16 mouse cellular contexts compared by ENCODE assay signal in the genomic region with DNA sequence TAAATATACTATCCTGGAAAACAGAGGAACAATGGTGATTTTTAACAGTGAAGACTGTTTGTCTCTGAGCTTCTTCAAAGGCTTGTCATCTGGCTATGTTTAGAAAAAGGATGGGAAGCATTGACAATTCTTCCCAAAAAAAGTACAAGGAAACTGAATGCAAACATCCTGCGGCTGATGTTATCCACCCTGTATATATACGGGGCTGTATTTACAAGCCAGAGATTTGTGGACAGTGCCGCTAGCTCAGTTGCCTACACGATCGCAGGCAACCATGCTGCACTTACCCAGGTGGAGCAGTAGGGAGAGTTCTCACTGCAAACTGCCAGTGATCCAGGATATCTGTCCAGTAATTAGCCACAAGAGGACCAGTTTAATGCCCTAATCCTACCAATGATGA. TPM values are rescaled to one million over a fixed set of nuclear protein-coding genes. Genes with fewer than 3 reads are reported as not detected.
DNase-seq lines count a peak whose midpoint lies in the region; ATAC-seq and TF ChIP-seq lines count a peak whose summit lies in the region.
"Had no signal": no experiment of that assay in that cellular context is flagged by ENCODE, and none has a peak within 500 bp of the region (broad histone marks: within the 10 kb centered on the region; RNA-seq: fewer than 3 reads in every experiment).

No protein-coding gene starts in this region.

- H3K9ac ChIP-seq in embryonic facial prominence, embryonic 14.5 days (ENCODE audit: low read depth, low read length): no peak overlapping the region
- no peak overlapping the region for H3K9ac ChIP-seq in intestine, embryonic 16.5 days (ENCODE audit: low read depth, low read length)
- H3K9ac ChIP-seq in intestine, postnatal 0 days (ENCODE audit: low read depth, low read length): no peak overlapping the region
- H3K9ac ChIP-seq: limb, embryonic 15.5 days had no signal

- no peak overlapping the region for H3K4me2 ChIP-seq in embryonic facial prominence, embryonic 14.5 days (ENCODE audit: low read depth, low read length)
- no peak overlapping the region for H3K4me2 ChIP-seq in intestine, embryonic 16.5 days (ENCODE audit: low read depth, low read length)
- H3K4me2 ChIP-seq in intestine, postnatal 0 days (replicated peaks; ENCODE audit: low read depth): no peak overlapping the region
- H3K4me2 ChIP-seq: limb, embryonic 15.5 days had no signal

- no peak for ATAC-seq in embryonic facial prominence, embryonic 14.5 days (ENCODE audit: low read depth)
- peak; percentile 47; the same call in 1 of the 2 replicates for ATAC-seq in intestine, embryonic 16.5 days
- ATAC-seq in intestine, postnatal 0 days: no peak
- ATAC-seq in cerebellum, adult (ENCODE audit: insufficient number of reproducible peaks, low FRiP score, low TSS enrichment): no peak
- ATAC-seq: activated CD4-positive, CD25-positive, alpha-beta regulatory T cell, adult 4 months had no signal

- DNase-seq in embryonic facial prominence, embryonic 14.5 days (ENCODE audit: low spot score): peak; percentile 2
- DNase-seq in embryonic facial prominence, embryonic 10.5 days (ENCODE audit: low spot score): no peak
- peak; percentile 43 for DNase-seq in 416B (ENCODE audit: low read depth)
- peak; percentile 15 to 50 for DNase-seq in lung, adult 18-20 months
- no peak for DNase-seq in right cerebral cortex, adult 2 months (ENCODE audit: low spot score in 2 of 2)
- DNase-seq: gastrocnemius, postnatal 25 days; layer of hippocampus, postnatal 36 days; spleen, adult 18-20 months; thymus, adult 18-20 months had no signal

- H3K36me3 ChIP-seq in embryonic facial prominence, embryonic 14.5 days (ENCODE audit: control insufficient read depth, insufficient read depth, low read length): no peaks in the 10 kb centered on the region
- no peaks in the 10 kb centered on the region for H3K36me3 ChIP-seq in embryonic facial prominence, embryonic 10.5 days (replicated peaks)
- H3K36me3 ChIP-seq in intestine, embryonic 16.5 days (ENCODE audit: control insufficient read depth, insufficient read depth, low read length): no peaks in the 10 kb centered on the region
- H3K36me3 ChIP-seq in intestine, postnatal 0 days (ENCODE audit: control insufficient read depth, insufficient read depth): no peaks in the 10 kb centered on the region
- H3K36me3 ChIP-seq: forebrain, embryonic 10.5 days; G1E; limb, embryonic 15.5 days had no signal

- TF ChIP-seq CTCF in intestine, postnatal 0 days (IDR thresholded peaks at IDR 0.05; ENCODE audit: low read depth): no peak

- WGBS in embryonic facial prominence, embryonic 14.5 days: 66% methylated on average over 5 of the region's 5 CpGs
- 78% methylated on average over 5 of the region's 5 CpGs for WGBS in embryonic facial prominence, embryonic 10.5 days
- WGBS in intestine, embryonic 16.5 days: 32% methylated on average over 5 of the region's 5 CpGs
- 33% methylated on average over 5 of the region's 5 CpGs for WGBS in intestine, postnatal 0 days

- H3K4me1 ChIP-seq in embryonic facial prominence, embryonic 14.5 days (ENCODE audit: control insufficient read depth, insufficient read depth, low read length): 0 out of 2 replicates have a peak, but pooled peaks cover 7% of the 10 kb centered on the region
- H3K4me1 ChIP-seq in embryonic facial prominence, embryonic 10.5 days: no peaks in the 10 kb centered on the region
- H3K4me1 ChIP-seq in intestine, embryonic 16.5 days (ENCODE audit: control insufficient read depth, insufficient read depth, low read length): peaks cover 16% of the 10 kb centered on the region
- no peaks in the 10 kb centered on the region for H3K4me1 ChIP-seq in intestine, postnatal 0 days (replicated peaks; ENCODE audit: control insufficient read depth, insufficient read depth, low read length)
- H3K4me1 ChIP-seq: forebrain, embryonic 10.5 days had no signal

- no peaks in the 10 kb centered on the region for H3K9me3 ChIP-seq in embryonic facial prominence, embryonic 14.5 days (ENCODE audit: control insufficient read depth, low read length)
- H3K9me3 ChIP-seq in embryonic facial prominence, embryonic 10.5 days: no peaks in the 10 kb centered on the region
- no peaks in the 10 kb centered on the region for H3K9me3 ChIP-seq in intestine, embryonic 16.5 days (ENCODE audit: control insufficient read depth, low read length)
- H3K9me3 ChIP-seq in intestine, postnatal 0 days (ENCODE audit: control insufficient read depth): no peaks in the 10 kb centered on the region
- H3K9me3 ChIP-seq: forebrain, embryonic 10.5 days; G1E; limb, embryonic 15.5 days had no signal

- H3K27ac ChIP-seq in embryonic facial prominence, embryonic 14.5 days (replicated peaks; ENCODE audit: low read depth, low read length): no peak overlapping the region
- H3K27ac ChIP-seq in embryonic facial prominence, embryonic 10.5 days (replicated peaks): no peak overlapping the region
- H3K27ac ChIP-seq in intestine, embryonic 16.5 days (ENCODE audit: low read length): no peak overlapping the region
- no peak overlapping the region for H3K27ac ChIP-seq in intestine, postnatal 0 days (ENCODE audit: low read depth, low read length)
- H3K27ac ChIP-seq: forebrain, embryonic 10.5 days; limb, embryonic 15.5 days had no signal

- H3K4me3 ChIP-seq in embryonic facial prominence, embryonic 14.5 days (ENCODE audit: low read depth, low read length): no peak overlapping the region
- H3K4me3 ChIP-seq in embryonic facial prominence, embryonic 10.5 days: no peak overlapping the region
- no peak overlapping the region for H3K4me3 ChIP-seq in intestine, embryonic 16.5 days (ENCODE audit: low read length)
- H3K4me3 ChIP-seq in intestine, postnatal 0 days (ENCODE audit: low read depth, low read length): no peak overlapping the region
- H3K4me3 ChIP-seq: forebrain, embryonic 10.5 days; limb, embryonic 15.5 days had no signal

- no peaks in the 10 kb centered on the region for H3K27me3 ChIP-seq in embryonic facial prominence, embryonic 14.5 days (replicated peaks; ENCODE audit: control insufficient read depth, insufficient read depth, low read length)
- H3K27me3 ChIP-seq in embryonic facial prominence, embryonic 10.5 days (replicated peaks; ENCODE audit: low read depth, poor library complexity, severe bottlenecking): no peaks in the 10 kb centered on the region
- H3K27me3 ChIP-seq in intestine, embryonic 16.5 days (replicated peaks; ENCODE audit: control insufficient read depth, insufficient read depth, low read length): no peaks in the 10 kb centered on the region
- no peaks in the 10 kb centered on the region for H3K27me3 ChIP-seq in intestine, postnatal 0 days (replicated peaks; ENCODE audit: control insufficient read depth, insufficient read depth, low read length)
- H3K27me3 ChIP-seq: limb, embryonic 15.5 days had no signal

RNA-seq across cellular contexts. Expression of a gene that starts 16.6 kb away (rescaled TPM):
- 0.17 and 0.24 TPM in 2 replicates for polyA plus RNA-seq in embryonic facial prominence, embryonic 14.5 days (2014; fragmentation: Nextera tagmentation; extraction: Ambion mirVana)
- polyA plus RNA-seq in embryonic facial prominence, embryonic 10.5 days (2016; fragmentation: Nextera tagmentation; extraction: Ambion mirVana): 0.19 and 0.50 TPM in 2 replicates
- 0.09 and 0.15 TPM in 2 replicates for polyA plus RNA-seq in intestine, embryonic 16.5 days (2015; fragmentation: Nextera tagmentation; extraction: Ambion mirVana)
- 0.09 and 0.12 TPM in 2 replicates for polyA plus RNA-seq in intestine, postnatal 0 days (2015; fragmentation: Nextera tagmentation; extraction: Ambion mirVana)
- polyA plus RNA-seq: activated CD4-positive, CD25-positive, alpha-beta regulatory T cell, adult 4 months; G1E had no signal

RNA-seq across cellular contexts. Expression of a gene that starts 26.6 kb away (rescaled TPM):
- polyA plus RNA-seq in embryonic facial prominence, embryonic 14.5 days (2014; fragmentation: Nextera tagmentation; extraction: Ambion mirVana): 2.7 and 4.3 TPM in 2 replicates
- polyA plus RNA-seq in embryonic facial prominence, embryonic 10.5 days (2016; fragmentation: Nextera tagmentation; extraction: Ambion mirVana): 0.82 and 0.89 TPM in 2 replicates
- polyA plus RNA-seq in intestine, embryonic 16.5 days (2015; fragmentation: Nextera tagmentation; extraction: Ambion mirVana): 3.6 and 3.8 TPM in 2 replicates
- polyA plus RNA-seq in intestine, postnatal 0 days (2015; fragmentation: Nextera tagmentation; extraction: Ambion mirVana): 1.8 and 2.7 TPM in 2 replicates
- polyA plus RNA-seq: activated CD4-positive, CD25-positive, alpha-beta regulatory T cell, adult 4 months; G1E had no signal

RNA-seq across cellular contexts. Expression of a gene that starts 28.1 kb away (rescaled TPM):
- polyA plus RNA-seq in embryonic facial prominence, embryonic 14.5 days (2014; fragmentation: Nextera tagmentation; extraction: Ambion mirVana): 1.6 and 2.2 TPM in 2 replicates
- polyA plus RNA-seq in embryonic facial prominence, embryonic 10.5 days (2016; fragmentation: Nextera tagmentation; extraction: Ambion mirVana): 12.7 and 13.3 TPM in 2 replicates
- 0.76 and 0.89 TPM in 2 replicates for polyA plus RNA-seq in intestine, embryonic 16.5 days (2015; fragmentation: Nextera tagmentation; extraction: Ambion mirVana)
- polyA plus RNA-seq in intestine, postnatal 0 days (2015; fragmentation: Nextera tagmentation; extraction: Ambion mirVana): 0.27 and 0.29 TPM in 2 replicates
- polyA plus RNA-seq: G1E had no signal

RNA-seq across cellular contexts. Expression of a gene that starts 39.5 kb away (rescaled TPM):
- 0.21 TPM in 1 of 2 replicates, not detected in the other for polyA plus RNA-seq in embryonic facial prominence, embryonic 14.5 days (2014; fragmentation: Nextera tagmentation; extraction: Ambion mirVana)
- not detected in 2 replicates for polyA plus RNA-seq in embryonic facial prominence, embryonic 10.5 days (2016; fragmentation: Nextera tagmentation; extraction: Ambion mirVana)
- polyA plus RNA-seq in intestine, embryonic 16.5 days (2015; fragmentation: Nextera tagmentation; extraction: Ambion mirVana): 0.10 and 0.23 TPM in 2 replicates
- polyA plus RNA-seq in intestine, postnatal 0 days (2015; fragmentation: Nextera tagmentation; extraction: Ambion mirVana): 0.14 TPM in 2 replicates
- polyA plus RNA-seq: activated CD4-positive, CD25-positive, alpha-beta regulatory T cell, adult 4 months; forebrain, embryonic 10.5 days; G1E; limb, embryonic 15.5 days had no signal

Comparison
In these comparisons a context has a peak if more than half of its experiments do, and no peak if none do; other contexts are left out.
1. DNase-seq: peak in embryonic facial prominence, embryonic 14.5 days (single experiment), 416B (single experiment) and lung, adult 18-20 months (2 of 2); none in embryonic facial prominence, embryonic 10.5 days (single experiment) and right cerebral cortex, adult 2 months (0 of 2).